Mouse (Mus musculus): ENCODE measurements around the gene Arhgap30. TPM values are rescaled to one million over a fixed set of nuclear protein-coding genes. Genes with fewer than 3 reads are reported as not detected.

Arhgap30 gene
- polyA plus RNA-seq, 1 experiment from 2014 or later: 0.72 TPM

DNA sequence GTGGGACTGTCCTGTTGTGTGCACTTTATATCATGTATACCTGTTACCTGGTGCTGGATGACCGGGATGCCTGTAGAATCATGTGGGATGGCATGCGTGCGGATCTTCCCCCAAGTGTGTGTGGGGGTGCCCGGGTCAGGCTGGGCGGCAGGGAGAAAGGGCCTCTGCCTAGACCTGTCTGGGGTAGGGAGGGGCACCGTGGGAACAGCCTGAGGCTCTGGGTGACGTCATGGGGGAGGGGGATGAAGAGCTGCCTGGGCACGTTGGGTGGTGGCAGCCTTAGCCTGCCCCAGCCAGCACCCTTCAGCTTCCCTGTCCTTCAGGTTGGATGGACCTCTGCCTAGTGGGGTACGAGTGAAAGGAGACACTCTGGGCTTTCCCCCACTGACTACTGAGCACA, 4.4 kb upstream of the Arhgap30 start:
- DNase-seq (ENCODE audit: low spot score): peak; percentile 39
- 66% methylated on average over 9 of the region's 9 CpGs for WGBS
- no peak overlapping the region for H3K27ac ChIP-seq (replicated peaks)

DNA sequence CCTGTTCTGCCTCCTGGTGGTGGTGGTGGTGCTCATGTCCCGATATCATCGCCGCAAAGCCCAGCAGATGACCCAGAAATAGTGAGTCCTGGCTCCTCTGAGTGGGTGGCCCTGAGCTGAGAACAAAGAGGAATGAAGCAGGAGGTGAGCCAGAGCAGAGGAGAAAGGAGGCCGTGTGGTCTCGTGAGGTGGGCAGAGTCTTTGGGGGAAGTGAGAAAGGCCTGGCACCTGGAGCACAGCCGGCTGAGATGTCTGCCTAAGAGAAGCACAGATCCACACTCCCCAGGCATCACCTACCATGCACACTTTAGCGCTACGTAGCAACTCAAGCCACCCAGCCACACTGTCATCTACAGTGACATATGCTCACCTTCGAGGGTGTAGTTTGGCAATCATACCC, 3.6 kb upstream of the Arhgap30 start:
- peaks cover 31% of the 10 kb centered on the region for H3K4me1 ChIP-seq
- no peak for DNase-seq (ENCODE audit: low spot score)
- WGBS: 71% methylated on average over 9 of the region's 9 CpGs
- no peak overlapping the region for H3K27ac ChIP-seq (replicated peaks)
- no peaks in the 10 kb centered on the region for H3K36me3 ChIP-seq (replicated peaks)
- no peaks in the 10 kb centered on the region for H3K9me3 ChIP-seq
- H3K27me3 ChIP-seq (replicated peaks; ENCODE audit: low read depth, poor library complexity, severe bottlenecking): peaks cover 34% of the 10 kb centered on the region
- no peak overlapping the region for H3K4me3 ChIP-seq

More for the DNA sequence above, 4.4 kb upstream of the Arhgap30 start:
- no peak overlapping the region for H3K4me3 ChIP-seq
- no peaks in the 10 kb centered on the region for H3K36me3 ChIP-seq (replicated peaks)
- no peaks in the 10 kb centered on the region for H3K9me3 ChIP-seq
- peaks cover 33% of the 10 kb centered on the region for H3K4me1 ChIP-seq
- H3K27me3 ChIP-seq (replicated peaks; ENCODE audit: low read depth, poor library complexity, severe bottlenecking): peaks cover 42% of the 10 kb centered on the region

DNA sequence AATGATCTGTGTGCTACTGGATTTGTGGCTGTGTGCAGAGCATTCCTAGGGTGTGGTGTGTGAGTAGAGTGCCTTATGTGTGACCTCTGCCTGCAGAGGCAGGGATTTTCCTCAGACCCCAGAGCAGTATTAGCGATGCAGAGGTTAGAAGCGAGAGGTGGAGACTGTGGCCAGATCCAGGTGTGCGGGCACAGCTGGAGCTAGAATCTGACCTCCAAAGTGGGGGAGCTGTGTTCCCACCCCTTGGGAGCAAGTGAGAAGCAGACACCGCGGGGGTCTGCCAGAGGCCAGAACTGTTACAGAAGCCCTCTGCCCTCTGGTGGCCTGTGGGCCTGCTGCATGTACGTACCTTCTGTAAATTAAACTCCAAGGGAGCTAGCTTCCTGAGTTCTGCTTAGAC, 1.7 kb upstream of the Arhgap30 start:
- H3K36me3 ChIP-seq (replicated peaks): no peaks in the 10 kb centered on the region
- no peaks in the 10 kb centered on the region for H3K9me3 ChIP-seq
- H3K4me3 ChIP-seq: 0 out of 2 replicates have a peak overlapping the region, but pooled peaks have one; percentile 3
- 16% methylated on average over 6 of the region's 6 CpGs for WGBS
- peaks cover 30% of the 10 kb centered on the region for H3K4me1 ChIP-seq
- peak; percentile 62 for DNase-seq (ENCODE audit: low spot score)
- H3K27me3 ChIP-seq (replicated peaks; ENCODE audit: low read depth, poor library complexity, severe bottlenecking): peaks cover 15% of the 10 kb centered on the region
- H3K27ac ChIP-seq (replicated peaks): no peak overlapping the region; the same call in 1 of the 2 replicates

DNA sequence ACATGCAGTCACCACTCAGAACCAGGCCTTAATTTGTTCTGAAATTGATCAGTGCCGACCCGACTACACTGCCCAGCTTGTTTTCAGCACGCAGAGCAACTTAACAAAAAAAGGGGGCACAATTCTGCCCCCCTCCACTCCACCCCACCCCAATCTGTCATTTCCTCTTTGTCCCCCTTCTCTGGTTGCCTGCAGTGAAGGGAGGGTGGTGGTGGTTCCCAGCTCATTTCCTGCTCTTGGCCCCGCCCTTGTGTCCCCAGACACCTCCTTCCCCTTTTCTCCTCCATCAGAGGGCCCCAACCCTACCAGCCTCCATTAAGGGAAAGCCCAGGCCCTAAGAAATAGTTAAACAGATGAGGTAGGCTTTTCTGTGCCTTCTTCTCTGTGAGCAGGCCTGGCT, 1.3 kb downstream of the Arhgap30 start:
- Histone ChIP-seq H3K36me3 (replicated peaks) (no peaks in the 10 kb centered on the region), H3K27me3 (replicated peaks; ENCODE audit: low read depth, poor library complexity, severe bottlenecking) (no peaks in the 10 kb centered on the region)
- 71% methylated on average over 4 of the region's 4 CpGs for WGBS

DNA sequence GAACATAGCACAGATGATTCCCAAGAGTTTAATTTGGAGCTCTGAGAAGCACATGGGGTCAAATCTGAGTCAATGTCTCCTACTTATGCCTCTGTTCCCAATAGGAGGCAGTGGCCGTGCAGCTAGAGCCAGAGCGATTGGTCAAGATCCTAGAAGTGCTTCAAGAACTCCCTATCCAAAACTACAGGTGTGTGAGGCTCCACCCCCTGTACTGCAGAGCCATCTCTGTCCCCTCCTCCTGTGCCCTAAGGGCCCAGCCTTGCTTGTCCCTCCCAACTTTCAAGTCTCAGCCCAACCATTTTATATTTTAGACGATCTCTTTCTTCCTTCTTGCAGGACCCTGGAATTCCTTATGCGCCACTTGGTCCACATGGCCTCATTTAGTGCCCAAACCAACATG, 13.1 kb downstream of the Arhgap30 start:
- H3K27ac ChIP-seq (replicated peaks): no peak overlapping the region
- H3K27me3 ChIP-seq (replicated peaks; ENCODE audit: low read depth, poor library complexity, severe bottlenecking): 0 out of 2 replicates have a peak, but pooled peaks cover 4% of the 10 kb centered on the region
- H3K36me3 ChIP-seq (replicated peaks): no peaks in the 10 kb centered on the region
- H3K4me3 ChIP-seq: no peak overlapping the region
- WGBS: 73% methylated on average over 4 of the region's 4 CpGs
- no peaks in the 10 kb centered on the region for H3K9me3 ChIP-seq
- H3K4me1 ChIP-seq: no peaks in the 10 kb centered on the region
- no peak for DNase-seq (ENCODE audit: low spot score)

More for the DNA sequence above, 1.3 kb downstream of the Arhgap30 start:
- no peaks in the 10 kb centered on the region for H3K9me3 ChIP-seq
- no peak overlapping the region for H3K4me3 ChIP-seq
- H3K27ac ChIP-seq (replicated peaks): no peak overlapping the region
- H3K4me1 ChIP-seq: peaks cover 26% of the 10 kb centered on the region
- DNase-seq (ENCODE audit: low spot score): no peak

DNA sequence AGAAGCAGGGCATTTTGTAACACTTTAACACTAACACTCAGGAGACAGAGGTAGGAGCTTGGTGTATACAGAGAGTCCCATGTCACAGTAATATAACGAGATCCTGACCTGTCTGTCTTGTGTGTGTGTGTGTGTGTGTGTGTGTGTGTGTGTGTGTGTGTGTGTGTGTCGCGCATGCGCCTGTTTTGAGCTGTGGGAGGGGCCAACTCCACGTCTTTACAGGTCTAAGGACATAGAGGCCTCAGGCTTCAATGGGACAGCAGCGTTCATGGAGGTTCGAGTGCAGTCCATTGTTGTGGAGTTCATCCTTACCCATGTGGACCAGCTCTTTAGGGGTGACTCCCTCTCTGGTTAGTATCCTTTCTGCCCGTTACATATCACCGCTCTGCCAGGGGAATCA, 14.2 kb downstream of the Arhgap30 start:
- Histone ChIP-seq H3K4me3 (no peak overlapping the region), H3K9me3 (no peaks in the 10 kb centered on the region), H3K36me3 (replicated peaks) (no peaks in the 10 kb centered on the region), H3K27ac (replicated peaks) (no peak overlapping the region), H3K27me3 (replicated peaks; ENCODE audit: low read depth, poor library complexity, severe bottlenecking) (peaks cover 13% of the 10 kb centered on the region), H3K4me1 (no peaks in the 10 kb centered on the region)
- WGBS: 75% methylated on average over 9 of the region's 9 CpGs
- DNase-seq (ENCODE audit: low spot score): no peak

DNA sequence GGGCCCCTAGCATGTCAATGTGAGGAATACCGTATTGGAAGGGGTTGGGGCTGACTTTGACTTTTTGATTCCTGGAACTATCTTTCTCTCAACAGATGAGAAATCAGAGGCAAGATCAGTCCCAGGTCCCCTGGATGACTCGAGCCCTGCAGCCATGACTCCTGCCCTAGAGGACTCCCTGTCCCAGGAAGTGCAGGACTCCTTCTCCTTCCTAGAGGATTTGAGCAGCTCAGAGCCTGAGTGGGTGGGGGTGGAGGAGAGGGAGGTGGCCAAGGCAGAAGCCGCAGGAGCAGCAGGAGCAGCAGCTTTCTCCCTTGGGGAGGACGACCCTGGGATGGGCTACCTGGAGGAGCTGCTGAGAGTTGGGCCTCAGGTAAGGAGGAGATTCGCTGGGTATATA, 18.5 kb downstream of the Arhgap30 start:
- Histone ChIP-seq H3K27ac (replicated peaks) (no peak overlapping the region), H3K9me3 (no peaks in the 10 kb centered on the region), H3K4me3 (no peak overlapping the region), H3K4me1 (peaks cover under 1% of the 10 kb centered on the region), H3K27me3 (replicated peaks; ENCODE audit: low read depth, poor library complexity, severe bottlenecking) (peaks cover 20% of the 10 kb centered on the region), H3K36me3 (replicated peaks) (no peaks in the 10 kb centered on the region)
- no peak for DNase-seq (ENCODE audit: low spot score)
- WGBS: 79% methylated on average over 5 of the region's 5 CpGs

DNA sequence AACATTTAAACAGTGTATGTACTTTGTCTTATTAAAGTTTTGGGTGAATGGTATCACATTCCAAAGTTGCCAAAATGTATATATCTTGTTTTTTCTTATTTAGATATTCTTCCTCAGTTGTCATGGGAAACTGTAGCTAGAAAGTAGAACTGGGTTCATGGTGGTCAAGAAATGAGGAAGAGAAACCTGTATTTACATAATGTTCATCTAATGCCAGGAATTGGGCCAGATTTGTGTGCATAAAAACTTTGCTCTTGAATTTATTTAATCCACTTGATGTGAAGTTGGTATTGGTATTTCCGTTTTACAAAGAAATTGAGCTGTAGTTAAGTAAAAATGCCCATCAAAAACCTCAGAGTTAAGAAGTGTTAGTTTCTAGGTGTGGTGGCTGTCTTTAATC, 21.5 kb downstream of the Arhgap30 start:
- Histone ChIP-seq H3K4me3 (no peak overlapping the region), H3K36me3 (replicated peaks) (peaks cover 20% of the 10 kb centered on the region), H3K27ac (replicated peaks) (no peak overlapping the region), H3K27me3 (replicated peaks; ENCODE audit: low read depth, poor library complexity, severe bottlenecking) (peaks cover 20% of the 10 kb centered on the region), H3K4me1 (peaks cover 15% of the 10 kb centered on the region), H3K9me3 (no peaks in the 10 kb centered on the region)
- no peak for DNase-seq (ENCODE audit: low spot score)
- WGBS: 81% methylated on average over 1 of the region's 1 CpGs

DNA sequence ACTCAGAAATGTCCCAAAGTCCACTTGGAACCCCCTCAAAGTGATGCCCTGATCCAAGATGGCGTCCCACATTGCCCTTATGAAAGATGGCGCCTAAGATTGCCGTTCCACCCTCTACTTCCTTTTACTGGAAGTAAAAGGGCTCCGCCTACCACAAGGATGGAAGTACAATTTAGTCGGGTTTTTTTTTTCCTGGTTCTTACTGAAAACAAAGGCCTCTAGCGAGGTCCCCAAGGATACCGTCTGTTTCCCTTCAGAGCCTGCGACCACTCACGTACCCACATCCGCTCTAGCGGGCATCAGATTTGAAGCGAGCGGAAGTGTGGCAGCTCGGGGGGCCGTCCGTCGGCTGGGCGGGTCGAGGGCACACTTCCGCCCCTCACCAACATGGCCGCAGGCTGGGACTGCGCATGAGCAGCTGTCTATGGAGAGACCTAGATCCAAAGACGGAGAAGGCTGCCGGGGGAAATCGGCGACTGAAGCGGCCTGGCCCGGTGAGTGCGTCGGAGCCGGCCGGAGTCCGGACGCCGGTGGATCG, 22.3 kb downstream of the Arhgap30 start, which contains the start of gene Usf1:
TSS of gene Usf1 (plus strand) at position 367 of the 538 bp plus-strand sequence.
- DNase-seq (ENCODE audit: low spot score): peak; percentile 96
- under 1% methylated on average over 36 of the region's 36 CpGs for WGBS

DNA sequence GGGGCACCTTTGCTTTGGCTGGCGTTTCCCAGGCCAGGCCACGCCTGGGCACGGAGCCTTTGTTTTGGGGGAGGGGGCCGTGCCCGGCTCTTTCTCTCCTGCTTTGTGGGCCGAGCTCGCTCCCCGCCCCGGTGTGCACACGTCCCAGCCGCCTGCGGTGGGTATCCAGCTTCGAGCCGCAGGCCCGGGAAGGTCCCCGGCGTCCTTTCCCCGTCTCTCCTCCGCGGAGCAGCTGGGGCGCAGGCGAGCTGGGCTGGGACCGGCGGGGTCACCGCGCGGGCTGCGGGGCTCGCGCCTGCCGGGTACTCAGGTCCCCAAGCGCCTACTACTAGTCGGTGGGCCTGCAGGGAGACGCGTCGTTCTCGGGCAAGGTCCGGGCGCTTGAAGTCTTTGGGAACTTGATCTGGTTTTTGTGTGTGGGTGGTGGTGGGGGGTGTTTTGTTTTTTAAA, 22.8 kb downstream of the Arhgap30 start:
- Histone ChIP-seq H3K27me3 (replicated peaks; ENCODE audit: low read depth, poor library complexity, severe bottlenecking) (peaks cover 20% of the 10 kb centered on the region), H3K9me3 (no peaks in the 10 kb centered on the region), H3K4me1 (peaks cover 15% of the 10 kb centered on the region), H3K4me3 (peak overlapping the region; percentile 97), H3K36me3 (replicated peaks) (peaks cover 33% of the 10 kb centered on the region), H3K27ac (replicated peaks) (peak overlapping the region; percentile 97)
- no peak for DNase-seq (ENCODE audit: low spot score)
- under 1% methylated on average over 39 of the region's 39 CpGs for WGBS

More for the DNA sequence above, 22.3 kb downstream of the Arhgap30 start, which contains the start of gene Usf1:
- Histone ChIP-seq H3K27me3 (replicated peaks; ENCODE audit: low read depth, poor library complexity, severe bottlenecking) (peaks cover 20% of the 10 kb centered on the region), H3K36me3 (replicated peaks) (peaks cover 28% of the 10 kb centered on the region), H3K27ac (replicated peaks) (peak within 1 kb of the TSS; percentile 97), H3K9me3 (no peaks in the 10 kb centered on the region), H3K4me1 (peaks cover 15% of the 10 kb centered on the region), H3K4me3 (peak within 1 kb of the TSS; percentile 97)

DNA sequence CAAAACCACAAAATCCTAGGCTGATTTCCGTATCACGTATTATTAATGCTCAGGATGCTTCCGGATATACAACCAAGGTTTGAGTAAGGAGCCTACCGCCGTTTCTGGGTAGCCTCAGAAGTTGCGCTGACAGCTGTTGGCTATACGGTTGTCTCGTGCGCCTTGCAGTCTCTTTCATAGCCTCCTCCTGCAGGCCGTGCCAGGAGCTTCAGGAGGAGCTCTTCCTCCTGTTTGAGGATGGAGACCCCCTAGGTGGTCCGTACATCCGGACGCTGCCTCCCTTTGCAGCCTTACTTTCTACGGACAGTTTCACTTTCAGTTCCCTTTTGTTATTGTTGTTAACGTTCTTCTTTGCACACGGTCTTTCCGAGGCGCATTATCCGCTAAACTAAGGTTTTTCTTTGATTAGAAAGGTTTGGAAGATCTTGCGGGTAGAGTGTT, 23.3 kb downstream of the Arhgap30 start:
- no peaks in the 10 kb centered on the region for H3K9me3 ChIP-seq
- H3K27me3 ChIP-seq (replicated peaks; ENCODE audit: low read depth, poor library complexity, severe bottlenecking): peaks cover 20% of the 10 kb centered on the region
- H3K27ac ChIP-seq (replicated peaks): peak overlapping the region; percentile 97
- 2% methylated on average over 20 of the region's 20 CpGs for WGBS
- H3K4me3 ChIP-seq: peak overlapping the region; percentile 97
- peak; percentile 69 for DNase-seq (ENCODE audit: low spot score)
- H3K4me1 ChIP-seq: peaks cover 15% of the 10 kb centered on the region
- H3K36me3 ChIP-seq (replicated peaks): peaks cover 38% of the 10 kb centered on the region

DNA sequence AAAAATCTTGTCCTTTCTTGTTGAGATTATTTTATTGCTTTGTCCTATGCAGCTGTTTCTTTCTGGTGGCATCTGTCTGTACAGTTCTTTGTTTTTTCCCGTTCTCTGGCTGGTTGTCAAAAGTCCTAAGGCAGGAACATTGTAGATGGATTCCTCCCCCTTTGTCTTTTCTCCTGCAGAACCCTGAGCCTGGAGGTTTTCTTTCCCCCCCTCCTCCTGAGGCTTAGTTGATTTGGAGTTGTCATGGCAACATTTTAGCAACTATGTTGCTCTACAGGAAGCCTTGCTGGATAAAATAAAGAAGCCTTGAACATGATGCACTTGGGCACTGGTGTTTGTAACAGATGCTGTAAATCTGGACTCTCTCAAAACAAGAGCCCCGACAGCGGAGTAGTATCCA, 23.7 kb downstream of the Arhgap30 start:
- WGBS: 60% methylated on average over 3 of the region's 3 CpGs

DNA sequence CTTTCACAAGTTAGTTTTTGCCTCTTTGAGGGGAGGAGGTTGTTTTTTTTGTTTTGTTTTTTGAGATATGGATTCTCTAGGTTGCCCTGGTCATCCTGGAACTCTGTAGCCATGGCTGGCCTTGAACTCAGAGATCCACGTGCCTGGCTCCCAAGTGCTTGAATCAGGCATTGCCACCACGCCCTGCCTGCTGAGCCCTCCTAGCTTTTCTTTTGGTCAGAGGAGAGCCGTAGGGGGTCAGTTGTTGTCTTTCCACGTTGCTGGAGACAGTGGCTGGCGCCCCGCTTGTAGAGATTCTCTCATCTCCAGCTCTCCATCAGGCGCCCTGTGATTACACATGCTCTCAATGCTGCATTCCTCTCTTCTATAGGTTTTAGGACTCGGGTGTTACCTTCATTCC, 24.9 kb downstream of the Arhgap30 start:
- Histone ChIP-seq H3K36me3 (replicated peaks) (peaks cover 54% of the 10 kb centered on the region), H3K4me3 (no peak overlapping the region), H3K27ac (replicated peaks) (no peak overlapping the region), H3K4me1 (peaks cover 15% of the 10 kb centered on the region), H3K27me3 (replicated peaks; ENCODE audit: low read depth, poor library complexity, severe bottlenecking) (peaks cover 7% of the 10 kb centered on the region), H3K9me3 (no peaks in the 10 kb centered on the region)
- WGBS: 80% methylated on average over 8 of the region's 8 CpGs
- DNase-seq (ENCODE audit: low spot score): no peak

More for the DNA sequence above, 23.7 kb downstream of the Arhgap30 start:
- peak overlapping the region; percentile 97 for H3K4me3 ChIP-seq
- peak; percentile 21 for DNase-seq (ENCODE audit: low spot score)
- H3K27me3 ChIP-seq (replicated peaks; ENCODE audit: low read depth, poor library complexity, severe bottlenecking): peaks cover 17% of the 10 kb centered on the region
- peaks cover 15% of the 10 kb centered on the region for H3K4me1 ChIP-seq
- peaks cover 42% of the 10 kb centered on the region for H3K36me3 ChIP-seq (replicated peaks)
- H3K27ac ChIP-seq (replicated peaks): peak overlapping the region; percentile 97
- no peaks in the 10 kb centered on the region for H3K9me3 ChIP-seq
